Mouse (Mus musculus) kidney, postnatal 10 days (tissue): ENCODE measurements around the gene Rtkn.

Source experiments
- DNase-seq: peaks from one replicate; pipeline ENCODE4 v3.0.0; 2021; ENCODE audit warnings: mixed read lengths

The Rtkn gene

GRCm38 (mm10) chr6:83141636-83142035, 6.4 kb downstream of the Rtkn start:
- DNase-seq, result peak; percentile 64

GRCm38 (mm10) chr6:83142211-83142731, 7.0 kb downstream of the Rtkn start:
- peak; percentile 48 for DNase-seq

GRCm38 (mm10) chr6:83142886-83143285, 7.6 kb downstream of the Rtkn start:
- DNase-seq, result no peak

- DNase-seq, result no peak
Measured at GRCm38 (mm10) chr6:83145209-83145608, 9.9 kb downstream of the Rtkn start.

GRCm38 (mm10) chr6:83145805-83146204, 10.5 kb downstream of the Rtkn start:
- peak; percentile 32 for DNase-seq

GRCm38 (mm10) chr6:83147280-83147679, 12.0 kb downstream of the Rtkn start:
- DNase-seq, result peak; percentile 38

GRCm38 (mm10) chr6:83151721-83152120, 16.5 kb downstream of the Rtkn start:
- no peak for DNase-seq

- DNase-seq, result no peak
Measured at GRCm38 (mm10) chr6:83153038-83153437, 17.8 kb downstream of the Rtkn start.

GRCm38 (mm10) chr6:83153485-83153884, 18.2 kb downstream of the Rtkn start:
- DNase-seq, result no peak

GRCm38 (mm10) chr6:83155552-83156238, 20.4 kb downstream of the Rtkn start:
- DNase-seq, result peak; percentile 33

- peak; percentile 74 for DNase-seq
Measured at GRCm38 (mm10) chr6:83156259-83156684, 21.0 kb downstream of the Rtkn start, which contains the start of the genes Wdr54 and 1700003E16Rik. Wdr54 (minus strand) TSS chr6:83156397. 1700003E16Rik (plus strand) TSS chr6:83156404.

GRCm38 (mm10) chr6:83159456-83159855, 24.2 kb downstream of the Rtkn start:
- DNase-seq, result peak; percentile 54

GRCm38 (mm10) chr6:83161442-83161841, 26.2 kb downstream of the Rtkn start:
- DNase-seq, result no peak

GRCm38 (mm10) chr6:83161921-83162641, 26.8 kb downstream of the Rtkn start:
- DNase-seq, result peak; percentile 73

GRCm38 (mm10) chr6:83162701-83163100, 27.4 kb downstream of the Rtkn start:
- peak; percentile 82 for DNase-seq

- DNase-seq, result no peak
Measured at GRCm38 (mm10) chr6:83165026-83165606, 29.9 kb downstream of the Rtkn start.

GRCm38 (mm10) chr6:83165607-83166242, 30.5 kb downstream of the Rtkn start, which contains the start of gene Dctn1:
Dctn1 (plus strand) TSS chr6:83165920.
- DNase-seq, result peak; percentile 97

- no peak for DNase-seq
Measured at GRCm38 (mm10) chr6:83166243-83166630, 31.0 kb downstream of the Rtkn start.

- peak; percentile 41 for DNase-seq
Measured at GRCm38 (mm10) chr6:83169872-83170271, 34.6 kb downstream of the Rtkn start.

GRCm38 (mm10) chr6:83171063-83171462, 35.8 kb downstream of the Rtkn start:
- no peak for DNase-seq

- DNase-seq, result no peak
Measured at GRCm38 (mm10) chr6:83172240-83172920, 37.1 kb downstream of the Rtkn start.

- DNase-seq, result no peak
Measured at GRCm38 (mm10) chr6:83175996-83176395, 40.7 kb downstream of the Rtkn start.
